Mouse (Mus musculus) left cerebral cortex, adult 18-20 months (tissue): ENCODE data around the gene Gm5538. TPM values are rescaled to one million over a fixed set of nuclear protein-coding genes. Genes with fewer than 3 reads are reported as not detected.

Source experiments
- DNase-seq, 2 experiments: peaks; one replicate each; pipeline ENCODE4 v3.0.0; 2021 to 2022; ENCODE audit warnings: low spot score in 2 of 2, mixed read lengths in 1 of 2
- long read RNA-seq, 2 experiments: library from polyadenylated mRNA; stranded (forward); transcript quantifications; one replicate each; pipeline ENCODE4 v2.0.0; 2021
- total RNA-seq, 2 experiments: library from RNA; stranded (reverse); gene quantifications; 2 replicates each; pipeline ENCODE4 v1.2.3; 2021

Gm5538 gene
- not detected for total RNA-seq
- long read RNA-seq, experiment 1: 0 reads
- long read RNA-seq, experiment 2: 0 reads

DNA sequence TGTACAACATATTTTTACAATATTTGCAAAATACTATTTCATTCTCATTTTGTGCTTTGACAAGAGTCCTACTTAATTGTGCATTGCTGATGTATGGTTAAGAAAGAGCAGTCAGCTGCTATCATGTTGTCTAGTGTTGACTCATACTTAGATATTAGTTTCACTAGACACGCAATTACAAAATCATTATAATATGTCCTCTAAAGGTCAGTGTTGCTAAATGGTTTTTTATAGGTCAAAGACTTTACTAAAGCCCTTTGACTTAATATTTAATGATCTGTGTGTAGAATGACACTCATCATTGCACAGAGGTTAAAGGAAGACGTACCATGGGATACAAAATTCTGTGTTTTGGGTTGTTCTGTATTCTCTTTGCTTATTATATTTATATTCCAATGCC lies at the start of gene Gm5538:
Gm5538 (plus strand) TSS at position 301 of the 400 bp plus-strand sequence.
- DNase-seq: no peak

GRCm38 (mm10) chr3:59697391-59697790 lies 32.2 kb upstream of the Gm5538 start:
- no peak for DNase-seq

DNA sequence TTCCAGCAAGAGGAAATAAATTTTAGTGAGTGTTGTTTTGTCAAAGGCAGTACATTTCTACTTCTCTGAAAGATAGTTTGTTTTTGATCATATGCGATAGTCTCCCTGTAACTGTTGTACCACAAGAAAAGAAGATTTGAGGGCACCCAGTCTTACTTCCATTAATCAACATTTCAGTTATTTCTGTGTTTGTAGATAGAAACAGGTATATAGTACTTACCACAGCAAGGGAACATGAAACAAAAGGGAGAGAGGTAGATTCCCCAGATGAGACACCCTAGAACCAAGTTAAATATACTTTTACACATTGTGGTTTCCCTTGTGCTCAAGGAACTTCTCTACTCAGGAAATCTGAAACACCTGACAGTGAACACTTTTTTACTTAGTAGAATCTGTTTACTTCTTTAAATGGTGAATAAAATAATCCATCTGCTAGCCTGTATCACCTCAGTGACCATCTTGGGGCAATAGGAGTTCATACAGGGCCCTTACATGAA lies 26.9 kb upstream of the Gm5538 start:
- no peak for DNase-seq

- DNase-seq: no peak
Observed at GRCm38 (mm10) chr3:59739866-59740265, 10.3 kb downstream of the Gm5538 start.

- DNase-seq: peak in 1 of 2 experiments; percentile 3
Observed at GRCm38 (mm10) chr3:59744181-59744580, 14.6 kb downstream of the Gm5538 start.

Other genes with a start within 250 kb of the Gm5538 start
- not detected for gene Gm8298, start 131.3 kb downstream of the Gm5538 start, total RNA-seq
- not detected for gene C130079G13Rik, start 195.4 kb downstream of the Gm5538 start, total RNA-seq